Mouse (Mus musculus) E14TG2a.4 (cell line): ENCODE data around the gene C1ql1.

Experiments used
- CTCF ChIP-seq: conservative IDR thresholded peaks from 2 replicates; pipeline ENCODE4 v1.5.1; 2014; ENCODE audit warnings: low read length
- NANOG ChIP-seq: IDR thresholded peaks from 2 replicates; pipeline ENCODE4 v1.6.1; 2014; ENCODE audit warnings: borderline replicate concordance, low read length, mixed read lengths
- POU5F1 ChIP-seq: IDR thresholded peaks from 2 replicates; pipeline ENCODE4 v1.6.1; 2014; ENCODE audit warnings: low read length, borderline replicate concordance

DNA sequence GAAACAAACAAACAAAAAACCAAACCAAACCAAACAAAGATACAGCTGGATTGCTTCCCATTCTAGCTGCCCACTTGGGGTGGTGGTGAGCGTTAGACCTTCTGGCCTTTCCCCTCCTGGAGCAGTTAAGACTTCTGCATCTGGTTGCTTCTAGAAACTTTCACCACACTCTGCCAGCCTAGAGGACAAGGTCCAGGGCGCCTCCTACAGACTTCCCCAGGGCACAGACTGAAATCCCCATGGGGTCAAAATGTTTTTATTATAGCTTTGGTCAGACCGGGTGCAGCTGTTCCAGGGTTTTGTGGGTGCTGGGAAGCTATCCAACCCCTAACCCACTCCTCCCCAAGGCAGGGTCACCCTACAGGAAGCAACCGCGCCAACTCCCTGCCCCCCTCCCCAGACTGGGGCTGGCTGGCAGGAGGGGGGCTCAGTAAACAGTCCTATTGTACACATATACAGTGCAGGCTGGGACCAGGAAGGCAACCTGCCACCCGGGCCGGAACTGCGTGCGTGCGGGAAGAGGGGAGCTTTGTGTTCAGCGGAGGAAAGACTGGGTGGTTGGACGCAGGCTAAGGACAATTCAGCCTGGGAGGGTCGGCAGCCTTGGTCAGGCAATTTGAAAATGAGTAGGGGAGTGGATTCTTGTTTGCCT is 7.3 kb downstream of the C1ql1 start:
- TF ChIP-seq CTCF (no peak), POU5F1 (no peak), NANOG (no peak)
